Mouse (Mus musculus): Measurements from ENCODE around the gene Mtg2. TPM values are rescaled to one million over a fixed set of nuclear protein-coding genes. Genes with fewer than 3 reads are reported as not detected.

The Mtg2 gene
- polyA plus RNA-seq, 1 experiment from 2014 or later, result 30.0 TPM

GRCm38 (mm10) chr2:180040406-180040805, 30.0 kb upstream of the Mtg2 start:
- peak overlapping the region; percentile 89; the same call in 1 of the 2 replicates for H3K4me3 ChIP-seq

GRCm38 (mm10) chr2:180041577-180042255, 28.7 kb upstream of the Mtg2 start:
- H3K27me3 ChIP-seq, result no peaks in the 10 kb centered on the region

More at GRCm38 (mm10) chr2:180040406-180040805, 30.0 kb upstream of the Mtg2 start:
- Histone ChIP-seq H3K9ac (peak overlapping the region; percentile 94; the same call in 1 of the 2 replicates), H3K9me3 (replicated peaks) (no peaks in the 10 kb centered on the region), H3K27ac (0 out of 2 replicates have a peak overlapping the region, but pooled peaks have one; percentile 17), H3K4me2 (replicated peaks) (peak overlapping the region; percentile 73), H3K36me3 (peaks cover 41% of the 10 kb centered on the region), H3K27me3 (no peaks in the 10 kb centered on the region), H3K4me1 (peaks cover 37% of the 10 kb centered on the region)
- 57% methylated on average over 6 of the region's 6 CpGs for WGBS
- no peak for ATAC-seq (ENCODE audit: low FRiP score)

GRCm38 (mm10) chr2:180042256-180042857, 28.0 kb upstream of the Mtg2 start, which contains the start of the genes Psma7 and Ss18l1:
Psma7 (minus strand) TSS chr2:180042433.
Ss18l1 (plus strand) TSS chr2:180042509.
- H3K4me2 ChIP-seq (replicated peaks), result peak within 1 kb of the TSS; percentile 73
- H3K9me3 ChIP-seq (replicated peaks), result no peaks in the 10 kb centered on the region
- peak; percentile 95 for ATAC-seq (ENCODE audit: low FRiP score)
- H3K9ac ChIP-seq, result peak within 1 kb of the TSS; percentile 94
- WGBS, result under 1% methylated on average over 67 of the region's 78 CpGs
- peak within 1 kb of the TSS; percentile 89 for H3K4me3 ChIP-seq
- H3K4me1 ChIP-seq, result peaks cover 37% of the 10 kb centered on the region
- H3K36me3 ChIP-seq, result peaks cover 31% of the 10 kb centered on the region
- no peaks in the 10 kb centered on the region for H3K27me3 ChIP-seq
- H3K27ac ChIP-seq, result peak within 1 kb of the TSS; percentile 98

More at GRCm38 (mm10) chr2:180041577-180042255, 28.7 kb upstream of the Mtg2 start:
- H3K9ac ChIP-seq, result peak overlapping the region; percentile 94
- peak overlapping the region; percentile 89 for H3K4me3 ChIP-seq
- H3K27ac ChIP-seq, result peak overlapping the region; percentile 98
- ATAC-seq (ENCODE audit: low FRiP score), result peak; percentile 73
- H3K4me1 ChIP-seq, result peaks cover 37% of the 10 kb centered on the region
- no peaks in the 10 kb centered on the region for H3K9me3 ChIP-seq (replicated peaks)
- H3K36me3 ChIP-seq, result peaks cover 36% of the 10 kb centered on the region
- peak overlapping the region; percentile 73 for H3K4me2 ChIP-seq (replicated peaks)
- under 1% methylated on average over 64 of the region's 66 CpGs for WGBS

GRCm38 (mm10) chr2:180042858-180043515, 27.4 kb upstream of the Mtg2 start:
- H3K36me3 ChIP-seq, result peaks cover 24% of the 10 kb centered on the region
- H3K9ac ChIP-seq, result peak overlapping the region; percentile 94
- H3K4me2 ChIP-seq (replicated peaks), result peak overlapping the region; percentile 73
- peak overlapping the region; percentile 98 for H3K27ac ChIP-seq
- ATAC-seq (ENCODE audit: low FRiP score), result peak; percentile 46
- H3K4me3 ChIP-seq, result peak overlapping the region; percentile 89
- H3K9me3 ChIP-seq (replicated peaks), result no peaks in the 10 kb centered on the region
- under 1% methylated on average over 66 of the region's 66 CpGs for WGBS
- H3K4me1 ChIP-seq, result peaks cover 37% of the 10 kb centered on the region
- no peaks in the 10 kb centered on the region for H3K27me3 ChIP-seq

- no peak for ATAC-seq (ENCODE audit: low FRiP score)
- Histone ChIP-seq H3K4me3 (no peak overlapping the region), H3K36me3 (peaks cover 14% of the 10 kb centered on the region; the same call in 1 of the 2 replicates), H3K4me2 (replicated peaks) (no peak overlapping the region), H3K27me3 (no peaks in the 10 kb centered on the region), H3K27ac (no peak overlapping the region), H3K4me1 (peaks cover 31% of the 10 kb centered on the region), H3K9ac (no peak overlapping the region), H3K9me3 (replicated peaks) (no peaks in the 10 kb centered on the region)
- 54% methylated on average over 4 of the region's 4 CpGs for whole genome bisulfite sequencing
Observed at GRCm38 (mm10) chr2:180045283-180045682, 25.1 kb upstream of the Mtg2 start.

- Histone ChIP-seq H3K27me3 (no peaks in the 10 kb centered on the region), H3K4me2 (replicated peaks) (no peak overlapping the region), H3K9me3 (replicated peaks) (no peaks in the 10 kb centered on the region), H3K27ac (no peak overlapping the region), H3K36me3 (peaks cover 15% of the 10 kb centered on the region; the same call in 1 of the 2 replicates), H3K9ac (no peak overlapping the region), H3K4me3 (no peak overlapping the region), H3K4me1 (peaks cover 27% of the 10 kb centered on the region)
- 93% methylated on average over 3 of the region's 3 CpGs for WGBS
- no peak for ATAC-seq (ENCODE audit: low FRiP score)
Observed at GRCm38 (mm10) chr2:180047580-180047979, 22.8 kb upstream of the Mtg2 start.

GRCm38 (mm10) chr2:180047980-180048635, 22.3 kb upstream of the Mtg2 start:
- Histone ChIP-seq H3K36me3 (peaks cover 20% of the 10 kb centered on the region; the same call in 1 of the 2 replicates), H3K4me1 (peaks cover 27% of the 10 kb centered on the region), H3K27ac (no peak overlapping the region), H3K9ac (no peak overlapping the region), H3K4me3 (no peak overlapping the region), H3K9me3 (replicated peaks) (no peaks in the 10 kb centered on the region), H3K4me2 (replicated peaks) (no peak overlapping the region), H3K27me3 (no peaks in the 10 kb centered on the region)
- no peak for ATAC-seq (ENCODE audit: low FRiP score)
- 94% methylated on average over 18 of the region's 18 CpGs for WGBS

GRCm38 (mm10) chr2:180050986-180051385, 19.4 kb upstream of the Mtg2 start:
- peaks cover 48% of the 10 kb centered on the region for H3K36me3 ChIP-seq
- H3K9me3 ChIP-seq (replicated peaks), result no peaks in the 10 kb centered on the region
- 0 out of 2 replicates have a peak, but pooled peaks cover 7% of the 10 kb centered on the region for H3K4me1 ChIP-seq
- 0 out of 2 replicates have a peak, but pooled peaks have one; percentile 23 for ATAC-seq (ENCODE audit: low FRiP score)
- WGBS, result 26% methylated on average over 5 of the region's 5 CpGs
- no peak overlapping the region for H3K27ac ChIP-seq
- H3K4me3 ChIP-seq, result no peak overlapping the region
- H3K27me3 ChIP-seq, result no peaks in the 10 kb centered on the region
- no peak overlapping the region for H3K4me2 ChIP-seq (replicated peaks)
- no peak overlapping the region; the same call in 1 of the 2 replicates for H3K9ac ChIP-seq

- Histone ChIP-seq H3K4me3 (no peak overlapping the region), H3K27me3 (no peaks in the 10 kb centered on the region), H3K4me1 (0 out of 2 replicates have a peak, but pooled peaks cover 7% of the 10 kb centered on the region), H3K27ac (no peak overlapping the region), H3K9me3 (replicated peaks) (no peaks in the 10 kb centered on the region), H3K9ac (no peak overlapping the region), H3K4me2 (replicated peaks) (no peak overlapping the region), H3K36me3 (peaks cover 51% of the 10 kb centered on the region)
- WGBS, result 89% methylated on average over 14 of the region's 14 CpGs
- ATAC-seq (ENCODE audit: low FRiP score), result 0 out of 2 replicates have a peak, but pooled peaks have one; percentile 12
Observed at GRCm38 (mm10) chr2:180051986-180052733, 18.2 kb upstream of the Mtg2 start.

GRCm38 (mm10) chr2:180053001-180053400, 17.4 kb upstream of the Mtg2 start:
- H3K27ac ChIP-seq, result no peak overlapping the region
- 0 out of 2 replicates have a peak, but pooled peaks cover 7% of the 10 kb centered on the region for H3K4me1 ChIP-seq
- ATAC-seq (ENCODE audit: low FRiP score), result no peak
- no peak overlapping the region for H3K9ac ChIP-seq
- H3K9me3 ChIP-seq (replicated peaks), result no peaks in the 10 kb centered on the region
- 95% methylated on average over 9 of the region's 9 CpGs for WGBS
- H3K4me3 ChIP-seq, result no peak overlapping the region
- H3K36me3 ChIP-seq, result peaks cover 59% of the 10 kb centered on the region
- H3K4me2 ChIP-seq (replicated peaks), result no peak overlapping the region
- no peaks in the 10 kb centered on the region for H3K27me3 ChIP-seq
